Mouse (Mus musculus): Measurements from ENCODE around the gene Rasip1. TPM values are rescaled to one million over a fixed set of nuclear protein-coding genes. Genes with fewer than 3 reads are reported as not detected.

Gene Rasip1
- polyA plus RNA-seq, 1 experiment from 2014 or later: 43.3 TPM

- DNase-seq (ENCODE audit: low spot score) (peak; percentile 94), ATAC-seq (peak; percentile 85)
- Histone ChIP-seq H3K36me3 (ENCODE audit: insufficient read depth, low read length) (0 out of 2 replicates have a peak, but pooled peaks cover 4% of the 10 kb centered on the region), H3K4me1 (ENCODE audit: insufficient read depth, low read depth, low read length) (peaks cover 8% of the 10 kb centered on the region; the same call in 1 of the 2 replicates), H3K27me3 (replicated peaks; ENCODE audit: insufficient read depth, low read length) (no peaks in the 10 kb centered on the region), H3K9ac (replicated peaks; ENCODE audit: low read depth) (peak overlapping the region; percentile 66), H3K4me2 (replicated peaks; ENCODE audit: low read depth, low read length) (peak overlapping the region; percentile 89), H3K27ac (ENCODE audit: low read length) (peak overlapping the region; percentile 90), H3K9me3 (ENCODE audit: low read length) (no peaks in the 10 kb centered on the region), H3K4me3 (ENCODE audit: low read depth, low read length) (peak overlapping the region; percentile 58)
- TF ChIP-seq CTCF (IDR thresholded peaks at IDR 0.05): peak; percentile 88
- no peak for TF ChIP-seq EP300 (IDR thresholded peaks at IDR 0.05)
- 2% methylated on average over 87 of the region's 105 CpGs for WGBS
Observed at GRCm38 (mm10) chr7:45628364-45629294, 1.3 kb downstream of the Rasip1 start.

GRCm38 (mm10) chr7:45630064-45630907, 3.0 kb downstream of the Rasip1 start:
- no peak overlapping the region for H3K4me3 ChIP-seq (ENCODE audit: low read depth, low read length)
- H3K9me3 ChIP-seq (ENCODE audit: low read length): no peaks in the 10 kb centered on the region
- H3K9ac ChIP-seq (replicated peaks; ENCODE audit: low read depth): no peak overlapping the region
- WGBS: 71% methylated on average over 23 of the region's 23 CpGs
- H3K36me3 ChIP-seq (ENCODE audit: insufficient read depth, low read length): 0 out of 2 replicates have a peak, but pooled peaks cover 5% of the 10 kb centered on the region
- H3K4me1 ChIP-seq (ENCODE audit: insufficient read depth, low read depth, low read length): peaks cover 8% of the 10 kb centered on the region; the same call in 1 of the 2 replicates
- H3K27ac ChIP-seq (ENCODE audit: low read length): no peak overlapping the region
- TF ChIP-seq CTCF (IDR thresholded peaks at IDR 0.05): no peak
- TF ChIP-seq EP300 (IDR thresholded peaks at IDR 0.05): peak; percentile 24; the same call in 1 of the 2 replicates
- DNase-seq (ENCODE audit: low spot score) (peak; percentile 42), ATAC-seq (0 out of 2 replicates have a peak, but pooled peaks have one; percentile 2)
- H3K27me3 ChIP-seq (replicated peaks; ENCODE audit: insufficient read depth, low read length): no peaks in the 10 kb centered on the region
- peak overlapping the region; percentile 89 for H3K4me2 ChIP-seq (replicated peaks; ENCODE audit: low read depth, low read length)

GRCm38 (mm10) chr7:45632499-45632898, 5.2 kb downstream of the Rasip1 start:
- no peak overlapping the region for H3K4me3 ChIP-seq (ENCODE audit: low read depth, low read length)

GRCm38 (mm10) chr7:45634946-45635681, 7.8 kb downstream of the Rasip1 start:
- Histone ChIP-seq H3K4me1 (ENCODE audit: insufficient read depth, low read depth, low read length) (peaks cover 20% of the 10 kb centered on the region; the same call in 1 of the 2 replicates), H3K27ac (ENCODE audit: low read length) (peak overlapping the region; percentile 71), H3K27me3 (replicated peaks; ENCODE audit: insufficient read depth, low read length) (no peaks in the 10 kb centered on the region), H3K9me3 (ENCODE audit: low read length) (no peaks in the 10 kb centered on the region), H3K4me2 (replicated peaks; ENCODE audit: low read depth, low read length) (no peak overlapping the region), H3K4me3 (ENCODE audit: low read depth, low read length) (no peak overlapping the region), H3K36me3 (ENCODE audit: insufficient read depth, low read length) (0 out of 2 replicates have a peak, but pooled peaks cover 5% of the 10 kb centered on the region), H3K9ac (replicated peaks; ENCODE audit: low read depth) (no peak overlapping the region)
- WGBS: 62% methylated on average over 11 of the region's 11 CpGs
- peak; percentile 85 for TF ChIP-seq EP300 (IDR thresholded peaks at IDR 0.05)
- TF ChIP-seq CTCF (IDR thresholded peaks at IDR 0.05): no peak
- ATAC-seq: peak; percentile 42
- DNase-seq (ENCODE audit: low spot score): peak; percentile 85

More at GRCm38 (mm10) chr7:45632499-45632898, 5.2 kb downstream of the Rasip1 start:
- Histone ChIP-seq H3K4me1 (ENCODE audit: insufficient read depth, low read depth, low read length) (peaks cover 14% of the 10 kb centered on the region; the same call in 1 of the 2 replicates), H3K9ac (replicated peaks; ENCODE audit: low read depth) (no peak overlapping the region), H3K27ac (ENCODE audit: low read length) (peak overlapping the region; percentile 20; the same call in 1 of the 2 replicates), H3K27me3 (replicated peaks; ENCODE audit: insufficient read depth, low read length) (no peaks in the 10 kb centered on the region), H3K36me3 (ENCODE audit: insufficient read depth, low read length) (0 out of 2 replicates have a peak, but pooled peaks cover 5% of the 10 kb centered on the region), H3K9me3 (ENCODE audit: low read length) (no peaks in the 10 kb centered on the region), H3K4me2 (replicated peaks; ENCODE audit: low read depth, low read length) (peak overlapping the region; percentile 34)
- ATAC-seq (peak; percentile 20), DNase-seq (ENCODE audit: low spot score) (peak; percentile 64)
- no peak for TF ChIP-seq EP300 (IDR thresholded peaks at IDR 0.05)
- peak; percentile 65 for TF ChIP-seq CTCF (IDR thresholded peaks at IDR 0.05)
- WGBS: 27% methylated on average over 29 of the region's 35 CpGs
